ENCODE assay signal across 11 mouse cellular contexts in genomic region chr11:6442566-6442965, GRCm38 (mm10). TPM values are rescaled to one million over a fixed set of nuclear protein-coding genes. Genes with fewer than 3 reads are reported as not detected.
DNase-seq lines count a peak whose midpoint lies in the region; ATAC-seq and TF ChIP-seq lines count a peak whose summit lies in the region.
"Had no signal": no experiment of that assay in that cellular context is flagged by ENCODE, and none has a peak within 500 bp of the region (broad histone marks: within the 10 kb centered on the region; RNA-seq: fewer than 3 reads in every experiment).

No protein-coding gene starts in this region.

- H3K27ac ChIP-seq in heart, embryonic 15.5 days, result no peak overlapping the region
- H3K27ac ChIP-seq in lung, embryonic 15.5 days, result no peak overlapping the region
- no peak overlapping the region for H3K27ac ChIP-seq in embryonic facial prominence, embryonic 15.5 days (replicated peaks)
- H3K27ac ChIP-seq in liver, postnatal 0 days (ENCODE audit: low read depth), result no peak overlapping the region

- ATAC-seq in heart, embryonic 15.5 days (replicated peaks; ENCODE audit: insufficient number of reproducible peaks, insufficient read depth, low FRiP score, low read depth), result no peak
- no peak for ATAC-seq in lung, embryonic 15.5 days (ENCODE audit: borderline replicate concordance, extremely low read depth, low FRiP score, low TSS enrichment)
- no peak for ATAC-seq in embryonic facial prominence, embryonic 15.5 days (ENCODE audit: insufficient number of reproducible peaks, low FRiP score, low TSS enrichment, low read depth)
- no peak for ATAC-seq in liver, postnatal 0 days

- H3K4me1 ChIP-seq in heart, embryonic 15.5 days (replicated peaks), result peaks cover 14% of the 10 kb centered on the region
- peaks cover 9% of the 10 kb centered on the region for H3K4me1 ChIP-seq in lung, embryonic 15.5 days
- peaks cover 6% of the 10 kb centered on the region; the same call in 1 of the 2 replicates for H3K4me1 ChIP-seq in lung, adult 2 months (ENCODE audit: control insufficient read depth, insufficient read depth, low read length)
- peaks cover 3% of the 10 kb centered on the region; the same call in 1 of the 2 replicates for H3K4me1 ChIP-seq in embryonic facial prominence, embryonic 15.5 days
- peaks cover 4% of the 10 kb centered on the region; the same call in 1 of the 2 replicates for H3K4me1 ChIP-seq in liver, postnatal 0 days (ENCODE audit: insufficient read depth)

- 97% methylated on average over 4 of the region's 4 CpGs for WGBS in heart, embryonic 15.5 days
- WGBS in lung, embryonic 15.5 days, result 93% methylated on average over 4 of the region's 4 CpGs
- 91% methylated on average over 4 of the region's 4 CpGs for WGBS in lung, adult 2 months
- WGBS in embryonic facial prominence, embryonic 15.5 days, result 94% methylated on average over 4 of the region's 4 CpGs
- 86% methylated on average over 4 of the region's 4 CpGs for WGBS in liver, postnatal 0 days (ENCODE audit: insufficient replicate concordance)

- H3K9ac ChIP-seq in heart, embryonic 15.5 days, result no peak overlapping the region
- H3K9ac ChIP-seq in lung, embryonic 15.5 days, result no peak overlapping the region
- H3K9ac ChIP-seq in embryonic facial prominence, embryonic 15.5 days, result no peak overlapping the region
- no peak overlapping the region for H3K9ac ChIP-seq in liver, postnatal 0 days (replicated peaks)

- peaks cover 13% of the 10 kb centered on the region for H3K36me3 ChIP-seq in heart, embryonic 15.5 days
- H3K36me3 ChIP-seq in lung, embryonic 15.5 days, result peaks cover 12% of the 10 kb centered on the region
- peaks cover 7% of the 10 kb centered on the region; the same call in 1 of the 2 replicates for H3K36me3 ChIP-seq in embryonic facial prominence, embryonic 15.5 days
- H3K36me3 ChIP-seq in liver, postnatal 0 days (replicated peaks; ENCODE audit: insufficient read depth, low read length), result peaks cover 22% of the 10 kb centered on the region

- TF ChIP-seq POLR2A in lung, adult 2 months (IDR thresholded peaks at IDR 0.05; ENCODE audit: borderline replicate concordance, extremely low read depth, low read depth, low read length), result no peak

- no peaks in the 10 kb centered on the region for H3K27me3 ChIP-seq in heart, embryonic 15.5 days
- H3K27me3 ChIP-seq in lung, embryonic 15.5 days, result no peaks in the 10 kb centered on the region
- no peaks in the 10 kb centered on the region for H3K27me3 ChIP-seq in embryonic facial prominence, embryonic 15.5 days
- H3K27me3 ChIP-seq in liver, postnatal 0 days (ENCODE audit: insufficient read depth, low read length), result no peaks in the 10 kb centered on the region

- intact Hi-C loops in heart, postnatal 10 days (cut with DNase I), result no loop called here

- H3K4me2 ChIP-seq in heart, embryonic 15.5 days, result peak overlapping the region; percentile 65
- H3K4me2 ChIP-seq in lung, embryonic 15.5 days, result peak overlapping the region; percentile 65; the same call in 1 of the 2 replicates
- peak overlapping the region; percentile 55 for H3K4me2 ChIP-seq in embryonic facial prominence, embryonic 15.5 days (replicated peaks)
- H3K4me2 ChIP-seq in liver, postnatal 0 days (ENCODE audit: low read depth, low read length), result peak overlapping the region; percentile 82

- H3K9me3 ChIP-seq in heart, embryonic 15.5 days (replicated peaks), result no peaks in the 10 kb centered on the region
- no peaks in the 10 kb centered on the region for H3K9me3 ChIP-seq in lung, embryonic 15.5 days
- H3K9me3 ChIP-seq in embryonic facial prominence, embryonic 15.5 days (replicated peaks), result no peaks in the 10 kb centered on the region
- H3K9me3 ChIP-seq in liver, postnatal 0 days (ENCODE audit: low read length), result no peaks in the 10 kb centered on the region

- no peak for TF ChIP-seq EP300 in liver, postnatal 0 days (IDR thresholded peaks at IDR 0.05; ENCODE audit: low read depth)

- no peak for TF ChIP-seq CTCF in lung, adult 2 months (IDR thresholded peaks at IDR 0.05; ENCODE audit: insufficient read depth, low read length)
- TF ChIP-seq CTCF in liver, postnatal 0 days (IDR thresholded peaks at IDR 0.05; ENCODE audit: low read depth), result no peak

- 0 out of 2 replicates have a peak overlapping the region, but pooled peaks have one; percentile 67 for H3K4me3 ChIP-seq in heart, embryonic 15.5 days
- H3K4me3 ChIP-seq in lung, embryonic 15.5 days, result peak overlapping the region; percentile 85; the same call in 1 of the 2 replicates
- H3K4me3 ChIP-seq in lung, adult 2 months (replicated peaks; ENCODE audit: extremely low read depth, low read depth, low read length), result no peak overlapping the region
- H3K4me3 ChIP-seq in embryonic facial prominence, embryonic 15.5 days (replicated peaks), result no peak overlapping the region
- peak overlapping the region; percentile 69 for H3K4me3 ChIP-seq in liver, postnatal 0 days (ENCODE audit: low read depth, low read length)

- DNase-seq in heart, postnatal 10 days, result no peak
- no peak for DNase-seq in lung, adult 2 months
- no peak for DNase-seq in liver, postnatal 0 days
- DNase-seq in right cerebral cortex, postnatal 10 days (ENCODE audit: low spot score in 2 of 2), result no peak
- DNase-seq in cerebellum, postnatal 36 days, result no peak
- DNase-seq: cerebellum, postnatal 14 days; lung, postnatal 4 days; right cerebral cortex, postnatal 25 days had no signal

RNA-seq across cellular contexts. Expression of gene H2afv, which starts 1.7 kb away (rescaled TPM):
- polyA plus RNA-seq in heart, embryonic 15.5 days (2015; fragmentation: Nextera tagmentation; extraction: Ambion mirVana), result 318 and 327 TPM in 2 replicates
- total RNA-seq in heart, postnatal 10 days (2021), result 10 to 100 TPM; 73.1 to 82.9 TPM
- polyA plus RNA-seq in lung, embryonic 15.5 days (2015; fragmentation: Nextera tagmentation; extraction: Ambion mirVana), result 540 and 574 TPM in 2 replicates
- polyA plus RNA-seq in lung, adult 2 months (2012; rRNA removed), result 39.1 and 51.4 TPM in 2 replicates
- polyA plus RNA-seq in embryonic facial prominence, embryonic 15.5 days (2015; fragmentation: Nextera tagmentation; extraction: Ambion mirVana), result 443 and 468 TPM in 2 replicates
- 135 and 137 TPM in 2 replicates for polyA plus RNA-seq in liver, postnatal 0 days (2015; fragmentation: Nextera tagmentation; extraction: Ambion mirVana)

RNA-seq across cellular contexts. Expression of gene Ppia, which starts 27.3 kb away (rescaled TPM):
- 3,680 and 4,098 TPM in 2 replicates for polyA plus RNA-seq in heart, embryonic 15.5 days (2015; fragmentation: Nextera tagmentation; extraction: Ambion mirVana)
- 100 to 1,000 TPM; 943 to 992 TPM for total RNA-seq in heart, postnatal 10 days (2021)
- 6,112 and 6,204 TPM in 2 replicates for polyA plus RNA-seq in lung, embryonic 15.5 days (2015; fragmentation: Nextera tagmentation; extraction: Ambion mirVana)
- 407 and 532 TPM in 2 replicates for polyA plus RNA-seq in lung, adult 2 months (2012; rRNA removed)
- polyA plus RNA-seq in embryonic facial prominence, embryonic 15.5 days (2015; fragmentation: Nextera tagmentation; extraction: Ambion mirVana), result 4,428 and 4,532 TPM in 2 replicates
- 2,313 and 2,332 TPM in 2 replicates for polyA plus RNA-seq in liver, postnatal 0 days (2015; fragmentation: Nextera tagmentation; extraction: Ambion mirVana)

RNA-seq across cellular contexts. Expression of gene Purb, which starts 33.2 kb away (rescaled TPM):
- 24.0 and 26.1 TPM in 2 replicates for polyA plus RNA-seq in heart, embryonic 15.5 days (2015; fragmentation: Nextera tagmentation; extraction: Ambion mirVana)
- total RNA-seq in heart, postnatal 10 days (2021), result 10 to 100 TPM; 70.5 to 74.0 TPM
- 28.1 and 28.8 TPM in 2 replicates for polyA plus RNA-seq in lung, embryonic 15.5 days (2015; fragmentation: Nextera tagmentation; extraction: Ambion mirVana)
- polyA plus RNA-seq in lung, adult 2 months (2012; rRNA removed), result 10.7 and 11.0 TPM in 2 replicates
- polyA plus RNA-seq in embryonic facial prominence, embryonic 15.5 days (2015; fragmentation: Nextera tagmentation; extraction: Ambion mirVana), result 28.7 and 32.1 TPM in 2 replicates
- 5.6 and 6.1 TPM in 2 replicates for polyA plus RNA-seq in liver, postnatal 0 days (2015; fragmentation: Nextera tagmentation; extraction: Ambion mirVana)

RNA-seq across cellular contexts. Expression of gene Zmiz2, which starts 53.7 kb away (rescaled TPM):
- polyA plus RNA-seq in heart, embryonic 15.5 days (2015; fragmentation: Nextera tagmentation; extraction: Ambion mirVana), result 6.6 and 8.2 TPM in 2 replicates
- 10 to 100 TPM; 43.2 to 44.3 TPM for total RNA-seq in heart, postnatal 10 days (2021)
- polyA plus RNA-seq in lung, embryonic 15.5 days (2015; fragmentation: Nextera tagmentation; extraction: Ambion mirVana), result 10.7 and 10.9 TPM in 2 replicates
- polyA plus RNA-seq in lung, adult 2 months (2012; rRNA removed), result 50.3 and 58.5 TPM in 2 replicates
- 12.6 and 12.9 TPM in 2 replicates for polyA plus RNA-seq in embryonic facial prominence, embryonic 15.5 days (2015; fragmentation: Nextera tagmentation; extraction: Ambion mirVana)
- 3.4 and 3.7 TPM in 2 replicates for polyA plus RNA-seq in liver, postnatal 0 days (2015; fragmentation: Nextera tagmentation; extraction: Ambion mirVana)

Comparison
In these comparisons a context has a peak if more than half of its experiments do, and no peak if none do; other contexts are left out.
1. H3K4me3 ChIP-seq: peak in heart, embryonic 15.5 days (single experiment), lung, embryonic 15.5 days (single experiment) and liver, postnatal 0 days (single experiment); none in lung, adult 2 months (single experiment) and embryonic facial prominence, embryonic 15.5 days (single experiment).
2. Peak in every context shown above with its lines, with median percentiles within 50 percentile points of each other: H3K4me2 ChIP-seq.